Mouse (Mus musculus): ENCODE measurements around the gene Fam81a. TPM values are rescaled to one million over a fixed set of nuclear protein-coding genes. Genes with fewer than 3 reads are reported as not detected.
A peak's percentile ranks its signal among the peaks of the same experiment; 100 is the strongest.

Fam81a gene
- polyA plus RNA-seq, 1 experiment from 2014 or later = 8.8 TPM

GRCm38 (mm10) chr9:70082357-70083204, 59.8 kb downstream of the Fam81a start:
- Histone ChIP-seq H3K27me3 (replicated peaks; ENCODE audit: control insufficient read depth, insufficient read depth, low read length) (no peaks in the 10 kb centered on the region), H3K9ac (ENCODE audit: low read depth, low read length) (no peak overlapping the region; the same call in 1 of the 2 replicates)
- no peak for ATAC-seq (ENCODE audit: low read depth)

GRCm38 (mm10) chr9:70081767-70082166, 60.6 kb downstream of the Fam81a start:
- 93% methylated on average over 7 of the region's 7 CpGs for WGBS
- H3K27me3 ChIP-seq (replicated peaks; ENCODE audit: control insufficient read depth, insufficient read depth, low read length) = no peaks in the 10 kb centered on the region
- no peak overlapping the region for H3K4me3 ChIP-seq (ENCODE audit: low read depth, low read length)
- no peaks in the 10 kb centered on the region for H3K9me3 ChIP-seq (ENCODE audit: control insufficient read depth, low read length)
- DNase-seq (ENCODE audit: low spot score) (no peak), ATAC-seq (ENCODE audit: low read depth) (no peak)
- no peaks in the 10 kb centered on the region for H3K36me3 ChIP-seq (ENCODE audit: control insufficient read depth, insufficient read depth, low read length)
- no peak overlapping the region for H3K4me2 ChIP-seq (ENCODE audit: low read depth, low read length)
- no peaks in the 10 kb centered on the region for H3K4me1 ChIP-seq (ENCODE audit: control insufficient read depth, insufficient read depth, low read length)
- H3K27ac ChIP-seq (replicated peaks; ENCODE audit: low read depth, low read length) = no peak overlapping the region
- H3K9ac ChIP-seq (ENCODE audit: low read depth, low read length) = no peak overlapping the region

More at GRCm38 (mm10) chr9:70082357-70083204, 59.8 kb downstream of the Fam81a start:
- no peaks in the 10 kb centered on the region for H3K9me3 ChIP-seq (ENCODE audit: control insufficient read depth, low read length)
- H3K4me3 ChIP-seq (ENCODE audit: low read depth, low read length) = no peak overlapping the region
- 59% methylated on average over 25 of the region's 25 CpGs for WGBS
- no peaks in the 10 kb centered on the region for H3K4me1 ChIP-seq (ENCODE audit: control insufficient read depth, insufficient read depth, low read length)
- no peaks in the 10 kb centered on the region for H3K36me3 ChIP-seq (ENCODE audit: control insufficient read depth, insufficient read depth, low read length)
- no peak for DNase-seq (ENCODE audit: low spot score)
- peak overlapping the region; percentile 24; the same call in 1 of the 2 replicates for H3K4me2 ChIP-seq (ENCODE audit: low read depth, low read length)
- no peak overlapping the region for H3K27ac ChIP-seq (replicated peaks; ENCODE audit: low read depth, low read length)

GRCm38 (mm10) chr9:70080976-70081375, 61.4 kb downstream of the Fam81a start:
- H3K27ac ChIP-seq (replicated peaks; ENCODE audit: low read depth, low read length) = no peak overlapping the region

GRCm38 (mm10) chr9:70080027-70080800, 62.1 kb downstream of the Fam81a start:
- no peaks in the 10 kb centered on the region for H3K4me1 ChIP-seq (ENCODE audit: control insufficient read depth, insufficient read depth, low read length)

More at GRCm38 (mm10) chr9:70080976-70081375, 61.4 kb downstream of the Fam81a start:
- no peak for ATAC-seq (ENCODE audit: low read depth)
- H3K36me3 ChIP-seq (ENCODE audit: control insufficient read depth, insufficient read depth, low read length) = no peaks in the 10 kb centered on the region
- no peaks in the 10 kb centered on the region for H3K4me1 ChIP-seq (ENCODE audit: control insufficient read depth, insufficient read depth, low read length)
- DNase-seq (ENCODE audit: low spot score) = no peak
- 64% methylated on average over 2 of the region's 2 CpGs for WGBS
- no peak overlapping the region for H3K9ac ChIP-seq (ENCODE audit: low read depth, low read length)
- no peaks in the 10 kb centered on the region for H3K27me3 ChIP-seq (replicated peaks; ENCODE audit: control insufficient read depth, insufficient read depth, low read length)
- H3K4me3 ChIP-seq (ENCODE audit: low read depth, low read length) = no peak overlapping the region
- H3K4me2 ChIP-seq (ENCODE audit: low read depth, low read length) = no peak overlapping the region
- H3K9me3 ChIP-seq (ENCODE audit: control insufficient read depth, low read length) = no peaks in the 10 kb centered on the region

GRCm38 (mm10) chr9:70078034-70078433, 64.3 kb downstream of the Fam81a start:
- Histone ChIP-seq H3K4me2 (ENCODE audit: low read depth, low read length) (no peak overlapping the region), H3K27me3 (replicated peaks; ENCODE audit: control insufficient read depth, insufficient read depth, low read length) (no peaks in the 10 kb centered on the region), H3K36me3 (ENCODE audit: control insufficient read depth, insufficient read depth, low read length) (no peaks in the 10 kb centered on the region), H3K4me1 (ENCODE audit: control insufficient read depth, insufficient read depth, low read length) (no peaks in the 10 kb centered on the region), H3K27ac (replicated peaks; ENCODE audit: low read depth, low read length) (no peak overlapping the region), H3K4me3 (ENCODE audit: low read depth, low read length) (no peak overlapping the region), H3K9me3 (ENCODE audit: control insufficient read depth, low read length) (no peaks in the 10 kb centered on the region), H3K9ac (ENCODE audit: low read depth, low read length) (no peak overlapping the region)
- ATAC-seq (ENCODE audit: low read depth) (no peak), DNase-seq (ENCODE audit: low spot score) (no peak)
- 77% methylated on average over 3 of the region's 3 CpGs for WGBS

More at GRCm38 (mm10) chr9:70080027-70080800, 62.1 kb downstream of the Fam81a start:
- WGBS = 85% methylated on average over 9 of the region's 9 CpGs
- no peak overlapping the region for H3K27ac ChIP-seq (replicated peaks; ENCODE audit: low read depth, low read length)
- H3K27me3 ChIP-seq (replicated peaks; ENCODE audit: control insufficient read depth, insufficient read depth, low read length) = no peaks in the 10 kb centered on the region
- no peak overlapping the region for H3K9ac ChIP-seq (ENCODE audit: low read depth, low read length)
- no peak for DNase-seq (ENCODE audit: low spot score)
- H3K9me3 ChIP-seq (ENCODE audit: control insufficient read depth, low read length) = no peaks in the 10 kb centered on the region
- no peak overlapping the region for H3K4me2 ChIP-seq (ENCODE audit: low read depth, low read length)
- H3K36me3 ChIP-seq (ENCODE audit: control insufficient read depth, insufficient read depth, low read length) = no peaks in the 10 kb centered on the region
- no peak for ATAC-seq (ENCODE audit: low read depth)
- H3K4me3 ChIP-seq (ENCODE audit: low read depth, low read length) = no peak overlapping the region

GRCm38 (mm10) chr9:70077170-70077569, 65.2 kb downstream of the Fam81a start:
- H3K4me1 ChIP-seq (ENCODE audit: control insufficient read depth, insufficient read depth, low read length) = no peaks in the 10 kb centered on the region
- no peaks in the 10 kb centered on the region for H3K9me3 ChIP-seq (ENCODE audit: control insufficient read depth, low read length)
- WGBS = 57% methylated on average over 7 of the region's 7 CpGs
- H3K4me3 ChIP-seq (ENCODE audit: low read depth, low read length) = no peak overlapping the region
- H3K27me3 ChIP-seq (replicated peaks; ENCODE audit: control insufficient read depth, insufficient read depth, low read length) = no peaks in the 10 kb centered on the region
- H3K9ac ChIP-seq (ENCODE audit: low read depth, low read length) = no peak overlapping the region
- peak; percentile 56 for DNase-seq (ENCODE audit: low spot score)
- no peaks in the 10 kb centered on the region for H3K36me3 ChIP-seq (ENCODE audit: control insufficient read depth, insufficient read depth, low read length)
- no peak overlapping the region for H3K4me2 ChIP-seq (ENCODE audit: low read depth, low read length)
- no peak overlapping the region for H3K27ac ChIP-seq (replicated peaks; ENCODE audit: low read depth, low read length)
- ATAC-seq (ENCODE audit: low read depth) = peak; percentile 60; the same call in 1 of the 2 replicates

GRCm38 (mm10) chr9:70072387-70072786, 70.0 kb downstream of the Fam81a start:
- H3K9ac ChIP-seq (ENCODE audit: low read depth, low read length) = no peak overlapping the region
- WGBS = 85% methylated on average over 8 of the region's 8 CpGs
- no peaks in the 10 kb centered on the region for H3K9me3 ChIP-seq (ENCODE audit: control insufficient read depth, low read length)
- H3K4me2 ChIP-seq (ENCODE audit: low read depth, low read length) = no peak overlapping the region
- ATAC-seq (ENCODE audit: low read depth) (no peak), DNase-seq (ENCODE audit: low spot score) (no peak)
- H3K4me3 ChIP-seq (ENCODE audit: low read depth, low read length) = no peak overlapping the region
- H3K27ac ChIP-seq (replicated peaks; ENCODE audit: low read depth, low read length) = no peak overlapping the region
- no peaks in the 10 kb centered on the region for H3K27me3 ChIP-seq (replicated peaks; ENCODE audit: control insufficient read depth, insufficient read depth, low read length)
- no peaks in the 10 kb centered on the region for H3K4me1 ChIP-seq (ENCODE audit: control insufficient read depth, insufficient read depth, low read length)
- H3K36me3 ChIP-seq (ENCODE audit: control insufficient read depth, insufficient read depth, low read length) = no peaks in the 10 kb centered on the region

GRCm38 (mm10) chr9:70069961-70070435, 72.4 kb downstream of the Fam81a start:
- H3K27ac ChIP-seq (replicated peaks; ENCODE audit: low read depth, low read length) = no peak overlapping the region
- H3K4me2 ChIP-seq (ENCODE audit: low read depth, low read length) = no peak overlapping the region
- H3K4me3 ChIP-seq (ENCODE audit: low read depth, low read length) = no peak overlapping the region
- H3K9me3 ChIP-seq (ENCODE audit: control insufficient read depth, low read length) = no peaks in the 10 kb centered on the region
- H3K4me1 ChIP-seq (ENCODE audit: control insufficient read depth, insufficient read depth, low read length) = no peaks in the 10 kb centered on the region
- 61% methylated on average over 8 of the region's 8 CpGs for WGBS
- DNase-seq (ENCODE audit: low spot score) = no peak
- no peaks in the 10 kb centered on the region for H3K27me3 ChIP-seq (replicated peaks; ENCODE audit: control insufficient read depth, insufficient read depth, low read length)
- no peak overlapping the region for H3K9ac ChIP-seq (ENCODE audit: low read depth, low read length)
- H3K36me3 ChIP-seq (ENCODE audit: control insufficient read depth, insufficient read depth, low read length) = no peaks in the 10 kb centered on the region
- ATAC-seq (ENCODE audit: low read depth) = no peak

All from embryonic facial prominence, embryonic 14.5 days (tissue).